ENCODE assay signal across 9 mouse cellular contexts in genomic region chr5:147186001-147186431, GRCm38 (mm10). TPM values are rescaled to one million over a fixed set of nuclear protein-coding genes. Genes with fewer than 3 reads are reported as not detected.
A peak's percentile ranks its signal among the peaks of the same experiment; 100 is the strongest.
DNase-seq lines count a peak whose midpoint lies in the region; ATAC-seq and TF ChIP-seq lines count a peak whose summit lies in the region.
"Had no signal": no experiment of that assay in that cellular context is flagged by ENCODE, and none has a peak within 500 bp of the region (broad histone marks: within the 10 kb centered on the region; RNA-seq: fewer than 3 reads in every experiment).

No protein-coding gene starts in this region.

- peaks cover 66% of the 10 kb centered on the region for H3K27me3 ChIP-seq in heart, postnatal 0 days (ENCODE audit: control insufficient read depth, insufficient read depth, low read length)
- H3K27me3 ChIP-seq in limb, embryonic 15.5 days: peaks cover 92% of the 10 kb centered on the region
- H3K27me3 ChIP-seq in myocyte (ENCODE audit: control insufficient read depth, insufficient read depth, insufficient read length): peaks cover 57% of the 10 kb centered on the region

- TF ChIP-seq CTCF in heart, postnatal 0 days (IDR thresholded peaks at IDR 0.05; ENCODE audit: low read depth): no peak; the same call in 1 of the 2 replicates

- 0 out of 2 replicates have a peak, but pooled peaks cover 6% of the 10 kb centered on the region for H3K9me3 ChIP-seq in heart, postnatal 0 days (replicated peaks; ENCODE audit: control insufficient read depth, low read length)
- H3K9me3 ChIP-seq in limb, embryonic 15.5 days: no peaks in the 10 kb centered on the region

- ATAC-seq in common myeloid progenitor, adult 5-6 weeks (replicated peaks; ENCODE audit: low read depth, poor library complexity, severe bottlenecking): peak; percentile 55
- no peak for ATAC-seq in heart, postnatal 0 days (ENCODE audit: insufficient read depth, low read depth)
- no peak for ATAC-seq in limb, embryonic 15.5 days (ENCODE audit: insufficient number of reproducible peaks, low FRiP score, low TSS enrichment, low read depth)

- peak overlapping the region; percentile 54 for H3K4me2 ChIP-seq in heart, postnatal 0 days (ENCODE audit: low read depth, low read length)
- H3K4me2 ChIP-seq in limb, embryonic 15.5 days: peak overlapping the region; percentile 28; the same call in 1 of the 2 replicates
- H3K4me2 ChIP-seq in myocyte (ENCODE audit: low read depth): peak overlapping the region; percentile 53

- peaks cover 12% of the 10 kb centered on the region for H3K4me1 ChIP-seq in heart, postnatal 0 days (ENCODE audit: control insufficient read depth, insufficient read depth)
- peaks cover 29% of the 10 kb centered on the region for H3K4me1 ChIP-seq in limb, embryonic 15.5 days

- no peak overlapping the region for H3ac ChIP-seq in myocyte (ENCODE audit: control insufficient read depth, insufficient read length)

- WGBS in heart, postnatal 0 days: 2% methylated on average over 25 of the region's 26 CpGs
- under 1% methylated on average over 25 of the region's 26 CpGs for WGBS in limb, embryonic 15.5 days

- no peak for TF ChIP-seq POLR2A in myocyte (IDR thresholded peaks at IDR 0.05; ENCODE audit: insufficient read length, low read depth)

- H3K36me3 ChIP-seq in heart, postnatal 0 days (replicated peaks; ENCODE audit: control insufficient read depth, insufficient read depth, low read length): no peaks in the 10 kb centered on the region
- no peaks in the 10 kb centered on the region for H3K36me3 ChIP-seq in limb, embryonic 15.5 days
- H3K36me3 ChIP-seq in myocyte (ENCODE audit: control insufficient read depth, insufficient read depth): no peaks in the 10 kb centered on the region

- peak; percentile 19 for DNase-seq in thymus, postnatal 4 days
- DNase-seq in thymus, postnatal 25 days: no peak
- DNase-seq in heart, postnatal 0 days (ENCODE audit: low spot score): no peak
- no peak for DNase-seq in ovary, postnatal 36 days (ENCODE audit: low spot score)

- peak overlapping the region; percentile 46 for H3K4me3 ChIP-seq in heart, postnatal 0 days (ENCODE audit: low read depth, low read length)
- H3K4me3 ChIP-seq in limb, embryonic 15.5 days: peak overlapping the region; percentile 21; the same call in 1 of the 2 replicates
- H3K4me3 ChIP-seq in myocyte: no peak overlapping the region
- H3K4me3 ChIP-seq: erythroblast, embryonic 14.5 days had no signal

- TF ChIP-seq EP300 in heart, postnatal 0 days (IDR thresholded peaks at IDR 0.05; ENCODE audit: low read depth): no peak

- H3K27ac ChIP-seq in heart, postnatal 0 days (ENCODE audit: low read depth): no peak overlapping the region
- no peak overlapping the region for H3K27ac ChIP-seq in limb, embryonic 15.5 days

- no peaks in the 10 kb centered on the region for H3K79me2 ChIP-seq in myocyte (ENCODE audit: control insufficient read depth, insufficient read depth)

- H3K9ac ChIP-seq in heart, postnatal 0 days (replicated peaks; ENCODE audit: low read depth, low read length): no peak overlapping the region
- H3K9ac ChIP-seq in limb, embryonic 15.5 days: no peak overlapping the region

TF ChIP-seq in myocyte, 11 proteins besides CTCF, POLR2A, EP300 and RAD21:
- TF ChIP-seq REST (IDR thresholded peaks at IDR 0.05; ENCODE audit: insufficient read depth, insufficient read length) (no peak), MYOG (IDR thresholded peaks at IDR 0.05; ENCODE audit: control insufficient read depth in 1 of 3, insufficient read depth in 1 of 3, insufficient read length in 2 of 3, low read depth in 2 of 3) (no peak), MYOD1 (IDR thresholded peaks at IDR 0.05; ENCODE audit: control insufficient read depth in 1 of 3, insufficient read length in 2 of 3, low read depth in 2 of 3) (no peak), POLR2AphosphoS2 (IDR thresholded peaks at IDR 0.05; ENCODE audit: insufficient read length, low read depth) (no peak), TCF3 (IDR thresholded peaks at IDR 0.05; ENCODE audit: insufficient read length, low read depth) (no peak), SRF (IDR thresholded peaks at IDR 0.05; ENCODE audit: control insufficient read depth, insufficient read length, low read depth) (no peak), CEBPB (IDR thresholded peaks at IDR 0.05; ENCODE audit: insufficient read depth, poor library complexity, severe bottlenecking) (no peak), E2F4 (IDR thresholded peaks at IDR 0.05; ENCODE audit: insufficient read depth) (no peak), TCF12 (IDR thresholded peaks at IDR 0.05; ENCODE audit: insufficient read depth, poor library complexity, severe bottlenecking) (no peak), MAX (IDR thresholded peaks at IDR 0.05; ENCODE audit: low read depth) (no peak), USF1 (IDR thresholded peaks at IDR 0.05; ENCODE audit: low read depth) (no peak)

RNA-seq across cellular contexts. Expression of gene Gsx1, which starts 2.5 kb away (rescaled TPM):
- not detected in 2 replicates for total RNA-seq in common myeloid progenitor, adult 5-6 weeks (2017)
- not detected in 2 replicates for total RNA-seq in heart, postnatal 0 days (2014; rRNA removed; ENCODE audit: low replicate concordance)
- not detected in 2 replicates for polyA plus RNA-seq in heart, postnatal 0 days (2015; fragmentation: Nextera tagmentation; extraction: Ambion mirVana)
- polyA plus RNA-seq in limb, embryonic 15.5 days (2015; fragmentation: Nextera tagmentation; extraction: Ambion mirVana): not detected in 2 replicates
- polyA plus RNA-seq in myocyte (2012; fragmentation: generic; extraction: Trizol): not detected
- total RNA-seq: neutrophil, adult 5-6 weeks had no signal
- polyA plus RNA-seq: erythroblast, embryonic 14.5 days had no signal
